Mouse (Mus musculus) stomach, postnatal 0 days (tissue): ENCODE results near the gene Megf8. TPM values are rescaled to one million over a fixed set of nuclear protein-coding genes. Genes with fewer than 3 reads are reported as not detected.

ENCODE experiments used
- ATAC-seq: fragments of 200-750 bp; cut with Nextera tagmentation; 2 replicates; pipeline ENCODE4 v1.8.0; 2017; ENCODE audit not compliant: low FRiP score, low TSS enrichment
- DNase-seq: peaks from one replicate; pipeline ENCODE4 v3.0.0-alpha.2; 2016; ENCODE audit warnings: low spot score
- H3K27ac ChIP-seq: fragments of 300-500 bp; sonication (generic); replicated peaks from 2 replicates; pipeline ENCODE4 v1.5.1; 2014; ENCODE audit warnings: mild to moderate bottlenecking, control low read depth
- H3K27me3 ChIP-seq: fragments of 300-500 bp; sonication (generic); 2 replicates; pipeline ENCODE4 v1.6.1; 2014; ENCODE audit warnings: low read length; ENCODE audit not compliant: control insufficient read depth, insufficient read depth
- H3K36me3 ChIP-seq: fragments of 300-500 bp; sonication (generic); 2 replicates; pipeline ENCODE4 v1.6.1; 2014; ENCODE audit warnings: low read length, mixed read lengths; ENCODE audit not compliant: control insufficient read depth, insufficient read depth
- H3K4me1 ChIP-seq: fragments of 300-500 bp; sonication (generic); replicated peaks from 2 replicates; pipeline ENCODE4 v1.6.1; 2014; ENCODE audit warnings: antibody characterized with exemption; ENCODE audit not compliant: control insufficient read depth, insufficient read depth
- H3K4me2 ChIP-seq: fragments of 300-500 bp; sonication (generic); replicated peaks from 2 replicates; pipeline ENCODE4 v1.6.1; 2014; ENCODE audit warnings: low read depth, mild to moderate bottlenecking, control low read depth, moderate library complexity
- H3K4me3 ChIP-seq: fragments of 300-500 bp; sonication (generic); 2 replicates; pipeline ENCODE4 v1.5.1; 2014; ENCODE audit warnings: low read depth, low read length, control low read depth
- H3K9ac ChIP-seq: fragments of 300-500 bp; sonication (generic); 2 replicates; pipeline ENCODE4 v1.6.1; 2014; ENCODE audit warnings: mild to moderate bottlenecking, low read length, control low read depth, mixed read lengths
- H3K9me3 ChIP-seq: fragments of 300-500 bp; sonication (generic); 2 replicates; pipeline ENCODE4 v1.6.1; 2016; ENCODE audit warnings: low read length; ENCODE audit not compliant: control insufficient read depth
- CTCF ChIP-seq: IDR thresholded peaks from 2 replicates; pipeline ENCODE4 v1.5.1; 2016; ENCODE audit warnings: antibody characterized with exemption, low read depth, mild to moderate bottlenecking, moderate library complexity
- EP300 ChIP-seq: optimal IDR thresholded peaks from 2 replicates; pipeline ENCODE3; 2016; ENCODE audit warnings: antibody characterized with exemption
- WGBS: fragments of 180-500 bp; shearing (Covaris S2); extraction: QIAGEN DNeasy Blood & Tissue Kit; methylation state at CpG from one replicate; pipeline ENCODE4 v1.1.7; 2014; 5-methylcytosine and 5-hydroxymethylcytosine counted together
- polyA plus RNA-seq: library from polyadenylated mRNA; unstranded; fragments of >200 nt; fragmentation: Nextera tagmentation; extraction: Ambion mirVana; gene quantifications from 2 replicates; pipeline ENCODE4 v1.2.1, GENCODE M21; 2015

The Megf8 gene
- 3.3 and 3.6 TPM in 2 replicates for polyA plus RNA-seq

DNA sequence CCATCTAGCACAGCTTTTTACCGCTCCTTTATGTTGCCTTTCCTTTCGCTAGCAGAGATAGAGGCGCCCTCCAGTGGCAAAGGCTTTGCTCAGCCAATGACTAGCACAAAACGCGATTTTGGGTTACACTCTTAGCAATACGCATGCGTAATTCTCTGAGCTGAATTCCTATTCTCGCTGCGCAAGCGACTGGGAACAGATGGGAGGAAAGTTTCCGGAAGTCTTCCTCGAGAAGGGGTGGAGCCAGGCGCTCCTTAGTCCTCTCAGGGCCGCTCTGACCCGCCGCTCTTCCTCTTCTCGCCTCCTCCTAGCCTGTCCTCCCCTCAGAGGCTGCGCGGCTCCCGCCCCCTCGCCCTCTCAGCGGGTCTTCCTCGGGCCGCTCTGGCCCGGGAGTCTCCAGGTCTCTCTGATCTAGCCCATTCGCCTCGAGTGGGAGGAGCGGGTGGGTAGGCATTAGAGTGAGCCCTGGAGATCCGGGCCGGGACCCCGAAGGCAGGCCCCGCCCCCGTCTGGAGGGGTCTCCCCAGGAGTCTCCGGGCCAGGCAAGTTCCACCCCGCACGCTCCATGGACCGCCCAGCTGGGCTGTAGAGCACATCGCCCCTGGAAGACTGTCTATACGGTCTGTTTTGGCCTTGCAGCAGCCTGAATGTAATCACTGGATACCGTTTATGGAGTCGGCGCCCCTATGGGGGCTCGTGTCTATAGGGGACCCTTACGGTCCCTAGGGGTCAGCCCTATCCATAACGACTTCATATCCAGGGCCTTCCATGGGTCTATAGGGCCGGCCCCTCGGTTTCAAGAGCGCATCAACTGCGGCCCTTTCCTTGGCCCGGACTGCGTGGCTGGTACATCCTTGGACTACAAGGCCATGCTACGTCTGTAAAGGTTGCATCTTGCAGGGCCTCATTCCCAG is at the start of gene Megf8:
TSS of gene Megf8 (plus strand) at position 633 of the 914 bp plus-strand sequence.
- H3K4me3 ChIP-seq = peak within 1 kb of the TSS; percentile 63
- peak within 1 kb of the TSS; percentile 87 for H3K27ac ChIP-seq
- WGBS = under 1% methylated on average over 52 of the region's 52 CpGs
- no peaks in the 10 kb centered on the region for H3K36me3 ChIP-seq
- peak; percentile 93 for DNase-seq
- peak; percentile 97 for ATAC-seq
- H3K4me1 ChIP-seq = 0 out of 2 replicates have a peak, but pooled peaks cover 7% of the 10 kb centered on the region
- no peaks in the 10 kb centered on the region for H3K27me3 ChIP-seq
- peak within 1 kb of the TSS; percentile 70 for H3K9ac ChIP-seq
- H3K4me2 ChIP-seq = peak within 1 kb of the TSS; percentile 91
- H3K9me3 ChIP-seq = no peaks in the 10 kb centered on the region
- TF ChIP-seq CTCF (peak; percentile 98), EP300 (no peak)

- ATAC-seq = peak; percentile 87
- under 1% methylated on average over 29 of the region's 29 CpGs for WGBS
- Histone ChIP-seq H3K4me2 (peak within 1 kb of the TSS; percentile 85), H3K4me1 (peaks cover 9% of the 10 kb centered on the region), H3K27me3 (no peaks in the 10 kb centered on the region), H3K9me3 (no peaks in the 10 kb centered on the region), H3K36me3 (peaks cover 10% of the 10 kb centered on the region; the same call in 1 of the 2 replicates), H3K4me3 (peak within 1 kb of the TSS; percentile 73), H3K9ac (peak within 1 kb of the TSS; percentile 84), H3K27ac (peak within 1 kb of the TSS; percentile 92)
- DNase-seq = peak; percentile 99
- TF ChIP-seq EP300 (peak; percentile 1), CTCF (no peak; the same call in 1 of the 2 replicates)
Measured at GRCm38 (mm10) chr7:25267301-25267750, 49.6 kb upstream of the Megf8 start, which contains the start of gene Cic. Gene Cic, plus strand, starts transcription at chr7:25267704.

GRCm38 (mm10) chr7:25267751-25268463 is 49.1 kb upstream of the Megf8 start:
- peaks cover 9% of the 10 kb centered on the region for H3K4me1 ChIP-seq
- peak overlapping the region; percentile 85 for H3K4me2 ChIP-seq
- TF ChIP-seq CTCF (no peak), EP300 (peak; percentile 95)
- H3K36me3 ChIP-seq = peaks cover 15% of the 10 kb centered on the region
- no peaks in the 10 kb centered on the region for H3K9me3 ChIP-seq
- DNase-seq (peak; percentile 99), ATAC-seq (peak; percentile 97)
- peak overlapping the region; percentile 84 for H3K9ac ChIP-seq
- peak overlapping the region; percentile 92 for H3K27ac ChIP-seq
- under 1% methylated on average over 33 of the region's 33 CpGs for WGBS
- peak overlapping the region; percentile 73 for H3K4me3 ChIP-seq
- H3K27me3 ChIP-seq = no peaks in the 10 kb centered on the region

DNA sequence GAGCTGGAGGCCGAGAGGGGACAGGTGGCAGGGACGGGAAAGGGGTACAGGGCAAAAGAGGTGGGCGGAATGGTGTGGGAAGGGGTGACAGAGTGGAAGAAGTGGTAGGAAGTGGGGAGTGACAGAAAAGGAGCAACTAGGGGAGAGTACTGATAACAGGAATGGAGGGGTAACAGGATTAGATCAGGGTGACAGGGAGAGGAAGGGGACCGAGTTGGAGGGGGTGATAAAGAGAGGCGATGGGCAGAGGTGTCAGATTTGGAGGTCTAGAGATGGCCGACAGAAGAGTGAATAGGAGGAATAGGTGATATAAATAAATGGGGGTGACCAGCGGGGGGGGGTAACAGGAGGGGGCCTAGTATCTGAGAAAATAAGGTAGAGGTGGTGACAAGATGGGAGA is 48.4 kb upstream of the Megf8 start:
- peak overlapping the region; percentile 85 for H3K4me2 ChIP-seq
- no peaks in the 10 kb centered on the region for H3K9me3 ChIP-seq
- no peaks in the 10 kb centered on the region for H3K27me3 ChIP-seq
- peak overlapping the region; percentile 73 for H3K4me3 ChIP-seq
- TF ChIP-seq EP300 = no peak
- peak overlapping the region; percentile 84 for H3K9ac ChIP-seq
- WGBS = 2% methylated on average over 7 of the region's 7 CpGs
- peaks cover 9% of the 10 kb centered on the region for H3K4me1 ChIP-seq
- peak overlapping the region; percentile 83 for H3K27ac ChIP-seq
- no peak for ATAC-seq
- H3K36me3 ChIP-seq = peaks cover 15% of the 10 kb centered on the region
- DNase-seq = no peak

- DNase-seq (peak; percentile 24), ATAC-seq (no peak)
- peaks cover 15% of the 10 kb centered on the region for H3K36me3 ChIP-seq
- H3K27ac ChIP-seq = peak overlapping the region; percentile 83
- H3K4me1 ChIP-seq = peaks cover 9% of the 10 kb centered on the region
- peak overlapping the region; percentile 84 for H3K9ac ChIP-seq
- peak overlapping the region; percentile 85 for H3K4me2 ChIP-seq
- peak overlapping the region; percentile 73 for H3K4me3 ChIP-seq
- H3K9me3 ChIP-seq = no peaks in the 10 kb centered on the region
- TF ChIP-seq CTCF = no peak
- TF ChIP-seq EP300 = no peak
- H3K27me3 ChIP-seq = no peaks in the 10 kb centered on the region
- 30% methylated on average over 4 of the region's 4 CpGs for WGBS
Measured at GRCm38 (mm10) chr7:25269029-25269428, 47.9 kb upstream of the Megf8 start.
